Mouse (Mus musculus) cerebellum, postnatal 10 days (tissue): ENCODE data around the gene Cryge.
A peak's percentile ranks its signal among the peaks of the same experiment; 100 is the strongest.

Source experiments
- DNase-seq, 2 experiments: peaks; one replicate each; pipeline ENCODE4 v3.0.0; 2021; ENCODE audit warnings: mixed read lengths in 2 of 2

Cryge gene

DNA sequence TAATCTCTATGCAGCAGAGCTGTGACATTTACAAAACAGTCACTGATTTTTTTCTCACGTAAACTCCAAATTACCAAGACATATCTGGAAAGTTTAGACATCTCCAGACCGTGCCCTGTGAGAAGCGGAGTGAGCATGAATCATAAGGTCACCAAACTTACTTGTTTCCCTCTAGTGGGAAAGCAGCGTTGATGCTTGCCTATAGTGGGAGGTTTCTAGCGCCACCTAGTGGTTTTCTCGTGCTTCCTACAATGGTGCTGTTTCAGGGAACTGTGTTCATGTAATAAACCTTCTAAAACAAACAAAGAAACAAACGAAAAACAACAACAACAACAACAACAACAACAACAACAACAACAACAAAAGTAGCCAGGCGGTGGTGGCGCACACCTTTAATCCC is 40.8 kb downstream of the Cryge start:
- peak; percentile 78 to 90 for DNase-seq

DNA sequence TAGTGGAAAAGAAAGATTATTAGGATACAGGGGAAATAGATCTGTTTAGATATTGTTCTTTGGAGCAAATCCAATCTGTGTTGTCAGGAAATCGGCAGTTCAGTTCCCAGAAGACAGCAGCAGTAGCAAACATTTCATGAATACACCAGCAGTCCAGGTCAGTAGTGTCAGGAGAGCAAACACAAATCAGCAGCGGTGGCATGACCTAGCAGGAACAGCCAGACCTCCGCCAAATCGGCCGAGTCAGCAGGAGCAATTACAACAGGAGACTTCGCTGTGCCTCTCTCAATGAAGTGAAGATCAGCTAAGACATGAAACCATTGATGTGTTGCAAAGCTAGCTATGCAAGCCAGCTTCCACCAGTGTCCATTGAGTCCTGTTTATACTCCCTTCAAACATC is 45.4 kb downstream of the Cryge start:
- DNase-seq, result no peak

DNA sequence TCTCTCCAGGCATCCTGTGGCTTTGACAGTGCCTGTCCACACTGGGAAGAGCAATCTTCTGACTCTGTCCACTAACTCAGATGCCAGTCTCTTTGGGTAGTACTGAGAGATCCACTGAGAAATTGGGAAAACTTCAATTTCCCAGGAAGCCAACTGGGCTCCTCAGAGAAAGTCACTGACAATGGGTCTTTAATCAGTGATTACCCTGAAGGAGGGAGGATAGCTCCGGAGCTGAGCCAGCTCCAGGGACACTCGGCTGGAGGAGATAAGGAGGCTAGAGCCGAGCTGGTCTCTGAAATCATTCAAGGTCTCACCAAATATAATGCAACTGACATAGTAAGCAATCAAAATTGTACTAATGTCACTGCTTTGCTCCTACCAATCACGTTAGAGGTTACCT is 46.4 kb downstream of the Cryge start:
- DNase-seq, result no peak
